Mouse (Mus musculus): ENCODE measurements at regions not wholly inside any gene's neighbourhood (a gene's known extent, or its start where the extent isn't known, plus 50 kb on each side); places are given as distances from the start of the nearest gene placed in this dataset.

- DNase-seq, result no peak
Measured at GRCm38 (mm10) chr14:98833230-98833999, 160.7 kb downstream of the Rpl36a-ps1 start.

GRCm38 (mm10) chr14:98832401-98832800 is 161.7 kb downstream of the Rpl36a-ps1 start:
- no peak for DNase-seq

- DNase-seq, result no peak
Measured at GRCm38 (mm10) chr14:98829958-98830633, 164.0 kb downstream of the Rpl36a-ps1 start.

- no peak for DNase-seq
Measured at GRCm38 (mm10) chr14:98827490-98827889, 166.6 kb downstream of the Rpl36a-ps1 start.

GRCm38 (mm10) chr14:98813657-98814056 is 180.5 kb downstream of the Rpl36a-ps1 start:
- no peak for DNase-seq

GRCm38 (mm10) chr14:98810259-98811042 is 183.7 kb downstream of the Rpl36a-ps1 start:
- no peak for DNase-seq

GRCm38 (mm10) chr14:98808117-98808516 is 186.0 kb downstream of the Rpl36a-ps1 start:
- no peak for DNase-seq

- DNase-seq, result no peak
Measured at GRCm38 (mm10) chr14:98805066-98805465, 189.1 kb downstream of the Rpl36a-ps1 start.

- DNase-seq, result no peak
Measured at GRCm38 (mm10) chr14:98801293-98801692, 192.8 kb downstream of the Rpl36a-ps1 start.

GRCm38 (mm10) chr14:98791970-98792369 is 202.1 kb downstream of the Rpl36a-ps1 start:
- DNase-seq, result no peak

GRCm38 (mm10) chr14:98791232-98791906 is 202.7 kb downstream of the Rpl36a-ps1 start:
- DNase-seq, result no peak

GRCm38 (mm10) chr14:98789794-98790193 is 204.3 kb downstream of the Rpl36a-ps1 start:
- no peak for DNase-seq

- DNase-seq, result no peak
Measured at GRCm38 (mm10) chr14:98781711-98782110, 212.4 kb downstream of the Rpl36a-ps1 start.

GRCm38 (mm10) chr14:98772080-98772479 is 222.0 kb downstream of the Rpl36a-ps1 start:
- no peak for DNase-seq

- DNase-seq, result no peak
Measured at GRCm38 (mm10) chr14:98768845-98769244, 225.3 kb downstream of the Rpl36a-ps1 start.

GRCm38 (mm10) chr14:98767481-98767880 is 226.6 kb downstream of the Rpl36a-ps1 start:
- DNase-seq, result no peak

GRCm38 (mm10) chr14:98765358-98765757 is 228.8 kb downstream of the Rpl36a-ps1 start:
- no peak for DNase-seq

- no peak for DNase-seq
Measured at GRCm38 (mm10) chr14:98750766-98751165, 243.4 kb downstream of the Rpl36a-ps1 start.

- no peak for DNase-seq
Measured at GRCm38 (mm10) chr14:98749086-98750027, 244.8 kb downstream of the Rpl36a-ps1 start.

- no peak for DNase-seq
Measured at GRCm38 (mm10) chr14:98747159-98747775, 246.9 kb downstream of the Rpl36a-ps1 start.

GRCm38 (mm10) chr14:98730375-98730774 is 263.7 kb downstream of the Rpl36a-ps1 start:
- DNase-seq, result no peak
